Mouse (Mus musculus) liver, adult 2 months (tissue): Measurements from ENCODE around the gene Paqr5. TPM values are rescaled to one million over a fixed set of nuclear protein-coding genes. Genes with fewer than 3 reads are reported as not detected.
A peak's percentile ranks its signal among the peaks of the same experiment; 100 is the strongest.

Source experiments
- DNase-seq: peaks from one replicate; pipeline ENCODE4 v3.0.0-alpha.2; 2011; ENCODE audit warnings: low read depth, low spot score; ENCODE audit errors: extremely low read depth
- H3K27ac ChIP-seq: fragments of 200-500 bp; replicated peaks from 2 replicates; pipeline ENCODE4 v1.5.1; 2012; ENCODE audit warnings: low read depth, mild to moderate bottlenecking, control low read depth, inconsistent platforms, low read length; ENCODE audit not compliant: insufficient read depth
- H3K27me3 ChIP-seq: fragments of 200-500 bp; 2 replicates; pipeline ENCODE4 v1.6.1; 2012; ENCODE audit warnings: mild to moderate bottlenecking, moderate library complexity, low read length, inconsistent platforms; ENCODE audit not compliant: control insufficient read depth, insufficient read depth
- H3K36me3 ChIP-seq: fragments of 200-500 bp; 2 replicates; pipeline ENCODE4 v1.6.1; 2012; ENCODE audit warnings: low read length, inconsistent platforms; ENCODE audit not compliant: control insufficient read depth, insufficient read depth
- H3K4me1 ChIP-seq: fragments of 200-500 bp; 2 replicates; pipeline ENCODE4 v1.6.1; 2011; ENCODE audit warnings: low read length; ENCODE audit not compliant: control insufficient read depth, insufficient read depth
- H3K4me3 ChIP-seq: fragments of 200-500 bp; 2 replicates; pipeline ENCODE4 v1.5.1; 2011; ENCODE audit warnings: low read depth, mild to moderate bottlenecking, control low read depth, low read length, moderate library complexity; ENCODE audit not compliant: insufficient read depth
- H3K79me2 ChIP-seq: fragments of 200-500 bp; 2 replicates; pipeline ENCODE4 v1.6.1; 2012; ENCODE audit warnings: inconsistent platforms, mild to moderate bottlenecking, low read length, moderate library complexity; ENCODE audit not compliant: control insufficient read depth, insufficient read depth
- H3K9ac ChIP-seq: fragments of 200-500 bp; 2 replicates; pipeline ENCODE4 v1.6.1; 2012; ENCODE audit warnings: low read depth, mild to moderate bottlenecking, control low read depth, inconsistent platforms, low read length
- CTCF ChIP-seq: fragments of 200-500 bp; IDR thresholded peaks from 2 replicates; pipeline ENCODE4 v1.5.1; 2011; ENCODE audit warnings: low read depth, low read length, control low read depth
- POLR2A ChIP-seq: fragments of 200-500 bp; IDR thresholded peaks from 2 replicates; pipeline ENCODE4 v1.6.1; 2011; ENCODE audit warnings: low read length, control low read depth; ENCODE audit not compliant: insufficient read depth; ENCODE audit errors: extremely low read depth
- WGBS: fragments of 180-500 bp; shearing (Covaris S2); methylation state at CpG from one replicate; pipeline ENCODE4 v1.1.7; 2018; 5-methylcytosine and 5-hydroxymethylcytosine counted together
- polyA plus RNA-seq: library from polyadenylated mRNA; depleted of rRNA; stranded (reverse); fragments of >200 nt; gene quantifications from 2 replicates; pipeline ENCODE4 v1.2.3, GENCODE M21; 2012
- total RNA-seq: library from RNA; depleted of rRNA; stranded (reverse); fragments of >200 nt; gene quantifications from 2 replicates; pipeline ENCODE4 v1.2.3, GENCODE M21; 2014

The Paqr5 gene
- total and polyA plus RNA-seq, 2 experiments, result 0.13 TPM; not detected in 1

DNA sequence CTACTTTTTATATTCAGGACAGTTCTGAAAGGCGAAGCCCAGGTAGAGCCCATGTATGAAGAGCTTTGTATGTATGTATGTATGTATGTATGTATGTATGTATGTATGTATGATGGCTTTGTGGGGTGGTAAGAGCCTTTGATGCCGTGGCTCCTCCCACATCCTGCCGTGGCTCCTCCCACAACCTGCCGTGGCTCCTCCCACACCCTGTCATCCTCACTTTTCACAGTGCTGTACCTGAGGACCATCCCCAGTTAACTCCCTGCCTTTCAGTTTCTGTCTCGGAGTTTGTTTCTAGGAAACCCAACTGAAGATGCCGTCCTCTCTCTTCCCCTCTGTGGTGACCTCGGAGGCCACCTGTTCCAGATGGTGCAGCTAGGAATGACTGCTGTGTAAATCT lies 40.6 kb downstream of the Paqr5 start:
- no peak for TF ChIP-seq POLR2A
- TF ChIP-seq CTCF, result no peak
- Histone ChIP-seq H3K4me3 (no peak overlapping the region), H3K79me2 (no peaks in the 10 kb centered on the region), H3K4me1 (no peaks in the 10 kb centered on the region), H3K27me3 (no peaks in the 10 kb centered on the region), H3K27ac (no peak overlapping the region), H3K36me3 (no peaks in the 10 kb centered on the region), H3K9ac (no peak overlapping the region)
- 79% methylated on average over 7 of the region's 7 CpGs for WGBS
- DNase-seq, result no peak

DNA sequence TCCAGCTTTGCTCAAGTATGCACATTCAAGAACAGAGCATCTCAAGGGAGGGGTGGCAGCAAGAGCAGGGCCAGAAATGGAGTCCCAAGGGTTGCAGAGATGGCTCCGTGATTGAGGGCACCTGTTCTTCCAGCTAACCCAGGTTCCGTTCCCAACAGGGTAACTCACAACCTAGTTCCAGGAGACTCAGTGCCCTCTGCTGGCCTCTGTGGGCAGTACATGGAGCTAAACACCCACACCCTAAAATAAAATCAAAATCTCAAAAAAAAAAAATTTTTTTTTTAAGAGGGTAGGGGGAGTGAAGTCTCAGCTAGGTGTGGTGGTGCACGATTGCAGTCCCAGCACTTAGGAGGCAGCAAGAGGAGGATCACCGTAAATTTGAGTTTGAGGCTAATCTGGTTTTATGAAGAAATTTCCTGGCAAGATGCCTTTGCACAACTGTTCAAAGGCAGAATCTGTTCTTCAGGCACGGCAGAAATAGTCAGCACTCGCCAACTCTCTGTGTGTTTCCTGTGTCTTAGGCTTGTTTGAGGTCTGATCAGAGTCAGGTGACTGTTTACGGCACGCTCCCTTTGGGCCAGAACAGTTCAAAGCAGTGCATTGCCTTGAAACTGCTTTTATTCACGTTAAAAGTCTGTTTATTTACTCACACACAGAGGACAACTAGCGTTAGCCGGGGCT lies 41.3 kb downstream of the Paqr5 start:
- H3K27me3 ChIP-seq, result no peaks in the 10 kb centered on the region
- H3K79me2 ChIP-seq, result no peaks in the 10 kb centered on the region
- H3K9ac ChIP-seq, result no peak overlapping the region
- TF ChIP-seq POLR2A (no peak), CTCF (peak; percentile 75)
- WGBS, result 45% methylated on average over 11 of the region's 11 CpGs
- H3K27ac ChIP-seq, result no peak overlapping the region
- no peaks in the 10 kb centered on the region for H3K36me3 ChIP-seq
- H3K4me3 ChIP-seq, result no peak overlapping the region
- DNase-seq, result peak; percentile 32
- no peaks in the 10 kb centered on the region for H3K4me1 ChIP-seq

DNA sequence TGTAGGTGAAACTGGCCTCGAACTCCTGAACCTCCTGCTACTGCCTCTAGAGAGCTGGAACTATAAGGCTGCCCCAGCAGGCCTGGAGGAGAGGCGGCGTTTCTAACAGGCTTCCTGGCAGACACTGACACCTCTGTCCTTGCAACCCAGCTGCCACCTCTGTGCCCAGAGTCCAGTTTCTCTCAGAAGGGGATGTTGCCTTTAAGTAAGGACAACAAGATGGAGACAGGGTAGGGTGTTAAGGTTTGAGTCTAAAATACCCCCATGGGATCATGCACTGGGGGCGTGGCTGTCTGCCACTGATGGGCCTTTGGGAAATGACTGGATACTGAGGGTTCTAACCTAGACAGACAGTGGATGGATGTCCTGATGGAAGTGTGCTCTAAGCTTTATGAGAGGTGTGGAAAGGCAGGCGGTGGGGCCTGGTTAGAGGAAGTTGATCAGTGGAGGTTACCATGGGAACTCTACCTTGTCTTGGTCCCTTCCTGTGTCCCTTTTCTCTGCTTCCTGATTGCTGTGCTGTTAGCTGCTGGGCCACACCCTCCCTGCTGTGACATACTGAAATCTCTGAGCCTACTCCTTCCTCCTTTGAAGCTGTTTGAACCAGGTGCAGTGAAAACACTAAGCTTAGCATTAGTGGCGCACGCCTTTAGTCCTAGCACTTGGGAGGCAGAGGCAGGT lies 43.6 kb downstream of the Paqr5 start:
- Histone ChIP-seq H3K9ac (no peak overlapping the region), H3K27ac (no peak overlapping the region), H3K4me3 (no peak overlapping the region), H3K36me3 (no peaks in the 10 kb centered on the region), H3K4me1 (no peaks in the 10 kb centered on the region), H3K27me3 (no peaks in the 10 kb centered on the region), H3K79me2 (no peaks in the 10 kb centered on the region)
- DNase-seq, result peak; percentile 12
- no peak for TF ChIP-seq CTCF
- TF ChIP-seq POLR2A, result no peak
- WGBS, result 92% methylated on average over 7 of the region's 7 CpGs

DNA sequence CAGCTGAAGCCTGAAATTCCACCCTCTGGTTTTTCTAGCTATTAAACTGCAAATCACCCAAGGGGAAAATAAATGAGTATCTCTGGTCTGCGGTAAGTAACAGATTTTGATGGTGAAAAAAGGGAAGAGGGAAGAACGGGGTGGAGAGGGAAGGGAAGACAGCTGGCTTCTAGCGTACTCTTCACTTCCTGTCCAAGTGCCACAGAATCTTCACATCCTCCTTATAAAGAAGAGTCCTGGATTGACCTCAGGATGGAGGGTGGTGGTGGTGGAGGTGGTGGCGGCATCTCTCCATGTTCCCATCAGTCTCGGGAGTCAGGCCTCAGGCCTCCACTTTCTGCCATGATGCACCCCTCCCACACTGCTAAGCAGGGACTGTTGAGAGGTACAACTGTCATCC lies 44.8 kb downstream of the Paqr5 start:
- TF ChIP-seq POLR2A (no peak), CTCF (no peak)
- Histone ChIP-seq H3K79me2 (no peaks in the 10 kb centered on the region), H3K27me3 (no peaks in the 10 kb centered on the region), H3K4me1 (no peaks in the 10 kb centered on the region), H3K36me3 (no peaks in the 10 kb centered on the region), H3K4me3 (no peak overlapping the region), H3K9ac (no peak overlapping the region), H3K27ac (no peak overlapping the region)
- DNase-seq, result peak; percentile 15
- WGBS, result 77% methylated on average over 5 of the region's 5 CpGs

DNA sequence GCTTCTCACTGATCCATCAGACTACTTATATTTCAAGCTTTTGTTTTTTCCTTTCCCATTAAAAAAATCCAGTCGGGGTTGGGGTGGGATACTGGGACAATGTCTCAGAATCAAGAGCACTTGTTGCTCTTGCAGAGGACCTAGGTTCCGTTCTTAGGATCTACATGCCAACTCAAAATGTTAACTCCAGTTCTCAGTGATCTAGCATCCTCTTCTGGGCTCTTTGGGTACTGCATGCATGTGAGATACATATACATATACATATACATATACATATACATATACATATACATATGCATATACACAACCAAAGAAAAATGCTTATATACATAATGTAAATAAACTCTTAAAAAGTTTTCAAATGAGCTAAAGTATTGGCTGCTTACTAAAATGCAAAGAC lies 46.7 kb downstream of the Paqr5 start:
- DNase-seq, result no peak
- Histone ChIP-seq H3K27me3 (no peaks in the 10 kb centered on the region), H3K36me3 (no peaks in the 10 kb centered on the region), H3K27ac (no peak overlapping the region), H3K4me3 (no peak overlapping the region), H3K4me1 (no peaks in the 10 kb centered on the region), H3K79me2 (no peaks in the 10 kb centered on the region), H3K9ac (no peak overlapping the region)
- WGBS, result 95% methylated on average over 2 of the region's 2 CpGs
- TF ChIP-seq CTCF, result peak; percentile 10; the same call in 1 of the 2 replicates
- no peak for TF ChIP-seq POLR2A
